Mouse (Mus musculus) WW6 (cell line): ENCODE measurements around the gene Trpt1.

Experiments
- DNase-seq: peaks from one replicate; pipeline ENCODE4 v3.0.0-alpha.2; 2013; ENCODE audit warnings: low read depth, low spot score

The Trpt1 gene

DNA sequence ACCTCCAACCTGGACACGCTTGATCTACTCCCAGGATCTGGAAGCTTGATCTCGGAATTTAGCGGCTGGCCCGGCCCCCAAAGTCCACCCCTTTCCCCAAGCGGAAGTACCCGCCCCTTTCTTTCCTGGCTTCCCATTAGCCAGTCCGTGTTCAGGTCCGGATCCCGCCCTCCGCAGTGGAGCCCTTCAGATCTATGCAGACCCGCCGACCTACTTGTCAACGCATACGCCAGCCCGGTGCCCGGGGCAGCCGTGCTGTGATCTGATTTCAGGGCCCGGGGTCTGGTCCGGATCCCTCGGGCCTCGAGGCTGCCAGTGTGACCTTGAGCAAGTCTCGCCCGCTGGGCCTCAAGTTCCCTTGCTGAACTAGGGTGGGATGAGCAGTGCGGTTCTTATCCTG is at the start of gene Trpt1, which contains the start of gene Nudt22:
TSS of gene Trpt1 (plus strand) at position 126 of the 400 bp plus-strand sequence.
TSS of gene Nudt22 (minus strand) at position 112 of the 400 bp plus-strand sequence.
- DNase-seq: peak; percentile 76

DNA sequence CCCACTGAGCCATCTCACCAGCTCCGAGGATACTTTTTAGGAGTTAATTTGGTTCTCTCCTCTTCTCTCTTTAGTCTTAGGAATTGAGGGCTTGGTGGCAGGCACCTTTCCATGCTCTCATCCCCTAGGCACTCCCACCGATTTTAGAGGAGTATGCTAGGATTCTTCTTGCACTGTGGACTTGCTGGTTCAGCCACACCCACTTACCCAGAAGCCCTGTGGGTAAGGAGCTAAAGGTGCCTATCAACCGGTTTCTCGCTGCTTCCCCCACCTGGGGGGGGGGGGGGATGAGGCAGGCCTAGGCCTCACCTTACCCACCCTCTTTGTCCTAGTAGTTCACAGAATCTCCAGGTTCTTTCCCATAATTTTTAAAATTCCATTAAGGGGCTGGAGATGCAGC is 48.2 kb upstream of the Trpt1 start:
- DNase-seq: no peak

DNA sequence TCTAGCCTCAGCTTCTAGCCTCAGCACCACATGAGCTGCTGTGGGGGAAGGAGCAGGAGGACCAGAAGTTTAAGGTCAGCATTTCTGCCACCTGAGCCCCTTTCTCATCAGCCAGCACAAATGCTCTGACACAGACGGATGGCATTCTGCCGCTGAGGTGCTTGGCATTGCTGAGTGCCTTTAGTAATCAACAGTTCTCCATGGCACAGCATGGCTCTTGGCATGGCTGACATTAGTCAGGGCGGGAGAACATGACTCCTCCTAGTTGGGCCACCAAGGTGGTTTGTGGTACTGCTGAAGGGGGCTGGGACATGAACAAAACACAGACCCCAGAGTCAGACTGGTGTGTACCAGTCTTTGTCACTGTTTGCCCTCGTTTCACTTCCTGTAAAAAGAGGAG is 47.7 kb upstream of the Trpt1 start:
- DNase-seq: no peak

DNA sequence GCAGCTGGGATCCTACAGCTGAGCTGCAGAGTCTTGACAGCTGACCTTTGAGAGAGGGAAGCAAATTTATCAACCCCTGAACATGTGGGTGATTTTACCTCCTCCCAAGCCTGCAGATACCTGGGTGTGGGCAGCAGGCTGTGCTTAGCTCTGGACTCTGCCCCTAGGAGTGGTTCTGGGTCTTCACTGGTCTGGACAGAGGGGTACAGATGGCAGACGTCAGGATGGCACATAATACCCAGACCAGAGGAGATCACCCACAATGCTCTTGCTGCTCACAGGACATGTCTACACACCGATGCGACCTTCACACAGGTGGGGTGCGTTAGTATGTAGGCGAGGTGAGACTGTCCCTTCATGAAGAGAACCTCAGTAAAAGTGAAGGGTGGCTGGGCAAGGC is 46.4 kb upstream of the Trpt1 start:
- DNase-seq: no peak

DNA sequence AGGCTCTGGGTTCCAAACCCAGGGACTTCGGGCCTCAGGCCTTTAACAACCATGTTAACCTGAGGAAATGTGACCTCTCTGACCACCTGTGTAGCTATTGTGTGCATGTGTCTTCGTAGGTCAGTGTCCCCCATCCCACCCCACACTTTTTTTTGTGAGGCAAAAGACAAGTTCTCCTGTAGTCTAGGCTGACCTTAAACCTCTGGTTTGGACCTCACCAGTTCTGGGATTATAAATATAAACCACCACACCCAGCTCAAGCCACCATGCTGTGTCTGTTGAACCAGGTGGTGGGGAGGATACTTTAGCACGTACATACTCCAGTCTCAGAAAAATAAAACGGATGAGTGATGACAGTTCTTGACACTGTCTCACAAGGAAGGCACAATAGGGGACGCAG is 46.0 kb upstream of the Trpt1 start:
- DNase-seq: no peak

DNA sequence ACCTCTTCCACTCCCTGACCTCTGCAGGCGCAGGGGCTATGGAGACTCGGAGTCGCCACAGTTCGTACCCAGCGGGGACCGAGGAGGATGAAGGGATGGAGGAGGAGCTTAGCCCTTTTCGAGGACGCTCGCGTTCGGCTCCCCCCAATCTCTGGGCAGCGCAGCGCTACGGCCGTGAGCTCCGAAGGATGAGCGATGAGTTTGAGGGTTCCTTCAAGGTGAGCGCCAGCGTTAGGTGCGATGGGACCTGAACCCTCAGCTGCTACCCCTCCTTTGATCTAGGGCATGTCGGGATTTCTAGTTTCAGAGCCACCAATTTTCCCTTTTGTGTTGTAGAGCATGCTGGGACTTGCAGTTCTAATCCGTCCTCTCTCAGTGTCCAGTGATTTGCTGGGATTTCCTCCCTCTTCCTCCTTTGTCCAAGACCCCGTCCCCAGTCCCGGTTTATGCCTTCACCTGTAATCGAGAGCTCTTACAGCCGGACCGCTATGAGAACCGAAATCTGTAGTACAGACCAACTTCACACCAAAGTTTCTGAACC is 45.2 kb upstream of the Trpt1 start:
- no peak for DNase-seq

DNA sequence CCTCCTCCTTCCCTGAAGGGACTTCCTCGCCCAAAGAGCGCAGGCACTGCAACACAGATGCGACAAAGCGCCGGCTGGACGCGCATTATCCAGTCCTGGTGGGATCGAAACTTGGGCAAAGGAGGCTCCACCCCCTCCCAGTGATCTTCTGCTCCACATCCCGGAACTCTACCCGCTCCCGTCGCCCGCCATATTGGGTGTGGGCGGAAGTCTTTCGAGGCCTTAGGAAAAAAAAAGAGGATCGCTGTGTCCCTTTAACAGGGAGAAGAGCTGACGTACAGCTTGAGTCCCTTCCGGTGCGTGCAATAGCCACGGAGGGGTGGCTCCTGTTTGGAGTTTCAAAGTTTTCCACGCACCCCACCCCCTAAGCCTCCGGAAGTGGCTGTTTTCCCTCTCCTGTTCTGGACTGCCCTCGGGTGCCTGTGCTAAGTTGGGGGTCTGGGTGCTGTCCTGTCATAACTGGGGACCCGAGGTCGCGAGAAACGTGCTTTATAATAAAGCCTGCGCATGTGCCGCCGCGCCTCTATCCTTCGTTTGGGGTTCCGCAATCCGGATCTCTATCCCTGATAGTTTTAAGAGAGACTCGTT is 44.5 kb upstream of the Trpt1 start:
- DNase-seq: peak; percentile 72

DNA sequence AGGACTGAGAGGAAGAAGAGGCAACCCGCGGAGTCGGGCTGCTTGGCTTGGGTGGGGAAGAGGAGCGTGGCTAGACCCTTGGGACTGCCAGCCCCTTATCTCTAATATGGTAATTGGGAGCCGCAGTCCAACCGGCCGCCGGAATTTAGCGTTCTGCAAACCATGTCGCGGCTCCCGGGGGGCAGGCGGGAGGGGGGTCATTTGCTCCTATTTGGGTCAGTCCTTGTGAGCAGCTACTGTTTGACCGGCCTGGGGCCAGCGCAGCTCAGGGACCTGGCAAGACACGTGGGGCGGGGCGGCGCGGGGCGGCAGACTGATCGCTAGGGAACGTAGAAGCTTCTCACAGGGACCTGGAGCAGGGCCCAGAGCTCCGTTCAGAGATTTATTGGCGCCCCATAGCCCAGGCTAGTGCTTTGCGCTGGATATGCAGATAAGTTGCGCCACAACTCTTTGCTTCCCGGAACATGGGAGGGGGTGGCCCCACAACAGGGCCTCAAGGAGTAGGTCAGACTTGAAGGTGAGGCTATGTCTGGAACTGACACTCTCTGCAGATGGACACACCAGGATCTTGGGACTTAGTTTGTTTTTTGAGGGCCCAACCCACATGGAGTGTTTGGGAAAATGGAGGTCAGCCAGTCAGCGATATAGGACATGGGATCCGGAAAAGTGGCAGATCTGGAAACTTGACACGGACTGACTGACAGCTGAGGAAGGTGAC is 43.8 kb upstream of the Trpt1 start:
- no peak for DNase-seq

DNA sequence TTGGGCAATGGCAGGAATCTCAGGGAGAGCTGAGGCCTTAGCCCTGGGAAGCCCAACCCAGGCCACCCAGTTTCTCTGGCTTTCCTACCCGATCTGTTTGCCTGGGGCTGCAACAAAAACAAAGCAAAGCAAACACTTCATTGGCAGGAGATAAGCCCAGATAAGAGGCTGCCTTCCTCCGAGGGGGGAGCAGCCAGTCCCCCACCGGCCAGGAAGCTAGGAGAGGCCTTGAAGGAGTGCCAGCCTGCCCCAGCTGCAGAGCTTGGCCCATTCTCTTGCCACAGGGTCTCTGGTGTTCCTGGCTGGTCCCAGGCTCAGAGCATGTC is 43.3 kb upstream of the Trpt1 start:
- no peak for DNase-seq

DNA sequence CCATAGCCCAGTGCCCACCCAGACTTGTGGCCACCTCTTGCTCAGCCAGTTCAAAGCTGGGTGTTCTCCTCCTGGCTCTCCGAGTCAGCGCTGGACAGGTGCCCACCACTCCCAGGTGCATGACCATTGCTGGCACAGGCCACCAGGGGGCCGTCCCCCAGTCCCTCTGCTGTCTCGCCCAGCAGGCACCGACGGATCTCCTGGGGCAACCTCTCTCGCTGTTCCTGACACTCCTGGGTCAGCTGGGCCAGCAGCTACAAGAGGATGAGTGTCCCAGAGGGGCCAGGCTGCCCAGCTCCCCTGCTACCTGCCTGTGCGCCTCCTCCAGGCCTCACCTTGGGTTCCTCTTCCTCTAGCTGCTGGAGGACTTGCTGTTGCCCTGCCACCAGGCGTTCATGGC is 41.9 kb upstream of the Trpt1 start:
- no peak for DNase-seq

DNA sequence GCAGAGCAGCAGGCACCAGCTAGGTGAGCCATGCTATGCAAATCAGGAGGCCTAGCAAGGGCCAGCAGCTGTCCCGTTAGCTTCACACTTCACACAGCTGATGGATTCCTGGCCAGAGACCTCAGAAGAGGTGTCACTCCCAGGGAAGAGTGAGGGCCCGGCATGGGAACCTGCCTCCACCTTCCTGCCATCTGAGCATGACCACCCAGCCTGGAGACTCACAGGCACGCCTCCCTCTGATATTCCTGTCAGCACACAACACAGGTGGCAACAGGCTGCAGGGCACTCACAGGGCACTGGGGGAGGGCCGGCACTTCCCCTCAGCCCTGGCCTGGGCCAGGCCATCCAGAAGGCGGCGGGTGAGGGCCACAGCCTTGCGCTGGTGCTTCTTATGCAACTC is 40.5 kb upstream of the Trpt1 start:
- DNase-seq: no peak

DNA sequence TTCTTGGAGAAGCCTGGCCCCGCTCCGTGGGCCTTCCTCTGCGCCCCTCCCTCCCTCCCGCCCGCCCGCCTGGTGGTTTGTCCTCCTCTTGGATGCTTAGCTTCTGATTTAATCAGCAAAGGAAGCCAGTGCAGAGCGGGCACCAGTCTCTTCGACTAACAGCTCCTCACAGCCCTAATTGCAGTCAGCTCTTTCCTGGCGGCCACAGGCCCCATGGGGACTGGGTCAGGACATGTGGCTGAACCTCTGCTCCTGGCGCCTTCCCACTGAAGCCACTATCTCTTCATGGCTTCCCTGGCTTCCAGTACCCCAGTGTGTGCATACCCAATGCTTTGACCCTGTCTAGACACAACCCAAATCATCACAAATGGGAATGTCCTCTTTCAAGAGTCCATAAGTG is 39.5 kb upstream of the Trpt1 start:
- DNase-seq: no peak

DNA sequence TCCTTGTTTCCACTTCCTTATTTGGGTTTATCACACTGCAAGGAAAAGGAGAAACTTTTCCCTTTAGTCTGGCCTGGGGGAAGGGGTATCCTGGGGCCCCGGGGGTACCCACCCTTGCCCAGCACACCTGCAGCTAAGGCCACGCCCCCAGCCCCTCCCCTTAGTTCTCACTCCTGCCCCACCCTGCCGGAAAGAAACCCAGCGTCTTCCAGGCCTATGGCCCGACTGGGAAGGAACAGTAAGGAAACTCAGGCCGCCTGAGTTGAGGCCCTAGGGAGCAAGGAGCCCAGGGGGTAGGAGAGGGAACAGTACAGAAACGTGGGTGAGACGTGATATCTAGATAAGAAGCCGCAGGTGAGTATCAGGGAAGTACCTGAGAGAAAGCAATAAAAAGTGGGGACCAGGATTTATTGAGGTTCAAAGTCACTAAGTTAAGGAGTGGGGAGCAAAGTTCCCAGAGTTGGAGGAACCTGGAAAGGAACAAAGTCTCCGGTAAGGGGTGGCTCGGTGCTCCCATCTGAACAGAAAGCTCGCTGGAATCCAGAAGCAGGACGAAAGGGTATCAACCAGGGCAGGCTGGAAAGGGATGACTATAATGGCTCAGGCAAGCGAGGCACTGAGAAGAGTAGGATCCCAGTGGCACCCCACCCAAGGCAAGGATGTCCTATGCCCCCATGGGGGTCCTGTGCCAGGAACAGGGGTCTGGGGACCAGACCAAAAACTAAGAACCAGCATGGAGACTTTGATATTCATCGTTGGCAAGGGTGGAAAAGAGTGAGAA is 27.2 kb upstream of the Trpt1 start:
- no peak for DNase-seq

DNA sequence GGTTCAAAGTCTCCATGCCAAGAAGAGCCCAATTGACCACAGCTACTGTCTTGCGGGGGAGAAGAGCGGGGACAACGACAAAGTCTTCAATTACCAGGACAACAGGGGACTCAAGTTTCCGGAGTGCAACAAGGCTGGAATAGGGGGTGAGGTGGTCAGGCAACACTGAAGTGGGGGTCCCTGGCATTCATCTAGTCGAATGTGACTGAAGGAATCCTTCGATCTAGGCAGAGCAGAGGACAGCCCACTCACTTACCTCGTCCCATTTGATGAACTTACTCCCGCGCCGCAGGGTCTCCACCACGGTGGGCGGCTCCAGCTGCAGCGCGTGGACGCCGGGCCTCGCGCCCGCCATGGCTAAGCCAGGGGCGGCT is 26.7 kb upstream of the Trpt1 start:
- DNase-seq: no peak

DNA sequence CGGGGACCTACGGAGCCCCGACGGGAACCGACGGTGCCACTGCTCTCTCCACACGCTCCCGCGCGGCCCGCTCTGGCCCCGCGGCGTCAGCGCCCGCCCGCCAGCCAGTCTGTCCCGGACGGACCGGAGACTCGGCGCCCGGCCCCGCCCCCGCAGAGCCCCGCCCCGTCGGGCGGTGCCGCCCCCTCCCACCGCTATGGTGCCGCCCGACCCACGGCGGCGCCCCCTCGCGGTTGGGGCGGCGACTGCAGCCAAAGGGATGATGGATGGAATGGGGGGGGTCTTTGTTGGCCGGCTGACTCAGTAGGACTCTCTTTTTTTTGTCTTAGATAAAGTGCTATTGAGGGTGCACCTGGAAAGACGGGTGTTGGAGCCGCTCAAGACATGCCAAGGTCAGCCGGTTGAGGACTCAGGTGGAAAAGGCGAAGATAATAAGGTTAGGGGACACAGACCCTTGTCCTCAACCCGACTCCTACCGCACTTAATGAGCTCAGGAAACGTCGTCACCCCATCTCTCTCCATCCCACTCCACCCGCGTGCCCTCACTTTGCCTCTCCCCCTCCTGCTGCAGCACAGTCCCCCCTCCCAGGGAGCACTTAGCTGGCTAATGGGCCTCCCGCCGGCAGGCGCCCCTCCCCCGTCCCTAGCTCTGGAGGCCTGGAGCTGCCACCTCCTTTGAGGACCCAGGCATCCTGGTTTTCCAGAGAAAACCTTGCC is 26.1 kb upstream of the Trpt1 start:
- no peak for DNase-seq

DNA sequence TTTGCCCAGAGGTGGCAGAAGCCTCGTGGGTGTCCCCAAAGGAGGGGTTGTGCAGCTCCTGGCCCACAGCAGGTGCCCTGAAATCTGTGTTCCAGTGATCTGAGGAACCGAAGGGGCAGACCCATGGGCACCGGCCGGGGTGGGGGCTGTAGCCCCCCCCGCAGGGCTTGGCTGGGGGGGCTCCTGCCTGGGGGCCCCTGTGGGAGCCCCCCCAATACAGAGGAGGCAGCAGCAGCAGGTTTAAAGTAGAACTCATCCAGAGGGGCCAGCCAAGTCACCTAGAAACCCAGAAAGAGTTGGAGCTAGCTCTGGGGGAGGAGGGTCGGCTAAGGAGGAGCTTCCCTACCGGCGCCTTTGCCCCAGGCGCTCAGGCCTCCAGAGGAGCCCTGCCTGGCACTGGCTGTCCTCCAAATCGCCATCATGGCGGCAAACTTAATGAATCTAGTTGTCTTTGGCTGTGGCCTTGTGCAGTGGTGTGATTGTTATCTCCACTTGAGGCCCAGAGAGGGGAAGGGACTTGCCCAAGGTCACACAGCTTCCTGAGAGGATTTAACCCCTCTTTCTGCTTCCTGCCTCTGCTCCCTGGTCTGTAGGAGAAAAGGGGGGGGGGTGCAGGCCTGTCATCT is 25.4 kb upstream of the Trpt1 start:
- DNase-seq: no peak

DNA sequence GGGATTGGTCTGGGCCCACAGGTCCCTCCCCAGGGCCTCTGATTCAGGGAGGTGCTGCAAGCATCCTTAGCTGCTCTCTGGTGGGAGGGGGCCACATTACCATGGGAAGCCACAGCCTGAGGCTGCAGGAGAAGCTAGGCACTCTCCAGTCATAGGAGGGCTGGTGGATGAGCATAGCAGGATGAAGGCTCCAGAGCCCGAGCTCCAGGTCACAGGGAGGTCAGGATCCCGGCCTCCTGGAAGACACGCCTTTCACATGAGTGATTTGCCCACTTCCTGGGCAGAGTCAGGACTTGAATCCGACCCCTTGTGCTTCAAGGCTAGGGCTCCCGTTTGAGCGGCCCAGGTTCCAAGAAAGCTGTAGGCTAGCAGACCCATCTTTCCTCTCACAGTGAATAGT is 24.3 kb upstream of the Trpt1 start:
- no peak for DNase-seq

DNA sequence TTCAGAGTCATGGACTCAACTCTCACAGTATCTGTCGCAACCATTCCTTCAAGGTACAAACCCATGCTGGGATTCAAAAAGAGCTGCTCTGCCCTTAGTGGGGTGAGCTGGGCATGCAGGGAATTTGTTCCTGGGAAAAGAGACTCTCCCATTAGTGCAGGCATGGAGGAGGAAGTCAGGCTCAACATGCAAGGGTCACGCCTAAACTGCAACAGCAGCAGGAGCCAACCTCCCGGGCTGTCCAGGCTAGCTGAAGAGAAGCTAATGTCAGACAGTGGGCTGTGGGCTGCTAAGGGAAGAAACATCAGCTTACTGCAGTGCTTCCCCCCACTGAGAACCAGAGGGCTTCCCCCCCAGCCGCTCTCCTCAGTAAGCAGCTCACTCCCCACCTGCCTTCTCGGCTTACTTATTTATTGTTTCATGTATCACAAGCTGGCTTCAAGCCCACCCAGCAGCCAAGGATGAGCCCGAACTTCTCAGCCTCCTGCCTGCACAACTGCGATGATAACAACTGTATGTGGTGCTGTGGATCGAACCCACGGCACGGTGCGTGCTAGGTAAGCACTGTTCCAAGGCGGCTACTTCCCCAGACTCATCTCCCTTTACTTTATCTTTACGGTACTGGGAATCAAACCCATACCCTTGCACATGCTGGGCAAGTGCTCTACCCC is 23.5 kb upstream of the Trpt1 start:
- DNase-seq: no peak

DNA sequence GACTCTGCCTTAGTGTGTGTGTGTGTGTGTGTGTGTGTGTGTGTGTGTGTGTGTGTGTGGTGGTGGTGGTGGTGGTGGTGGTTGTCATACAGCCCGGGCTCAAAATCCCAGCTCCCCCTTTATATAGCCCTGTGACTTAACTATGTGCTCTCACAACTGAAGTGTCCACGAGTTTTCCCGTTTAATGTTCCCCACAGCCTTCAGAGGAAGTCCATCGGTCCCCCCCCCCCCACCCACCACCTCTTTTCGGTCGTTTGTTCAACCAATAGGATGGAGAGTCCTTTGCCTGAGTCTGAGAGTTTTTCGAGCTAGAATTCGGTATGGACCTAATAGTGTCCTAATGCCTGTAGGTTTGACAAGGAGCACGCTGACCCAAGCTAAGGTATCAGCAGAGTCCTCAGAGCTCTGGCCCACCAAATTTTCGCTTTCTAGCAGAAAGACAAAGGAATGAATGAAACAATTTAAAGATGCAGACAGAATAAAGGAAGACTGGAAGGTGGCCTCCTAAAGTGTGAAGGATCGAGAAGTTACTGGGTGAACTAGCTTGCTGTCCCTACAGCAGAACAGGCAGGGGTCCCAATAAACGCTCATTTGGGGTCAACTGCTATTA is 22.2 kb upstream of the Trpt1 start:
- no peak for DNase-seq
